Mouse (Mus musculus): Measurements from ENCODE around the gene Arrdc1. TPM values are rescaled to one million over a fixed set of nuclear protein-coding genes. Genes with fewer than 3 reads are reported as not detected.

The Arrdc1 gene
- total RNA-seq, 2 experiments from 2014 or later: 24.5 to 48.3 TPM

DNA sequence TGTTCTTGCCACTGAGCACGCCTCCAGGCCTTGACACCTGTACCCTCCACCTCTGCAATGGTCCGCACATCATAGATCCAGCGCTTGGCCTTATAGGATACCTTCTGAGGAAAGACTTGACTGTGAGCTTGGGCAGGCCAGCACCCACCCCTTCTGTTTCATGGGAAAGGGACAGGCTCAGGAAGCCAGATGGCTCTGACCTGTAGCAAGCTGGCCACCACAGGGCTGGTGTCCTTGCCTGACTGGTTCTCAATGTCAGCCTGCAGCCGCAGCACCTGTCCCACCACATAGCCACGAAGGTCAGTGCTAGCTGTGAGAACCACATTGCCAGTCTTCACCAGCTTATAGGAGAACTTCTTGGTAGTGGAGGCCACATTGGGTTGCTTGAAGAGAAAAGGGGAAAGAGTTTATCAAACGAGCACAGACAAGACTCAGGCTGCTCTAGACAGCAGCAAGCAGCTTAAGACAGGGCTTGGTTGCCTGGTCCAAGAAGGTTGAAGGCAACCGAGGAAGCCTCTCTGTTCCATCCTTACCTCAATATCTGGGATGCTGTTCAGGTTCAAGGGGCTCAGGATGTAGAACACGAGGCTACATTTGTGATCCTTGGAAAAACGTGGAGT, 8.6 kb downstream of the Arrdc1 start:
- ATAC-seq (replicated peaks; ENCODE audit: poor library complexity): no peak

GRCm38 (mm10) chr2:24925284-24925683, 9.8 kb downstream of the Arrdc1 start:
- ATAC-seq (replicated peaks; ENCODE audit: poor library complexity): no peak

DNA sequence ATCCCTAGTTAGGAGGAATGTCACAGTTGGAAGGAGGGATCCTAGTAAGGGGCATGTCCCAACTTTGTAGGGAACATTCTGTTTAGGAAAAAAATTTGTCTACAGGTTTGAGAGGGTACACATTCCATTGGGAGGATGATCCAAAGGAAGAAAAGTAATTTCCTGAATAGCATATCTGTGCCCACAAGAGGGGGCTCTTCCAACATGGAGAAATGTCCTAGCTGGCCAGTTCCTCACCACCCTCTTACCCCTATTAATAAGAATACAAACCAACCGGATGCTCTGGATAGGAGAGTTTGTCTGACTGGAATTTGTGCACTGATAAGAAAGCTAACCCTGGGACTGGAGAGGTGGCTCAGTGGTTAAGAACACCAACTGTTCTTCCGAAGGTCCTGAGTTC, 11.5 kb downstream of the Arrdc1 start:
- 0 out of 2 replicates have a peak, but pooled peaks have one; percentile 34 for ATAC-seq (replicated peaks; ENCODE audit: poor library complexity)

- ATAC-seq (replicated peaks; ENCODE audit: poor library complexity): peak; percentile 42
Observed at GRCm38 (mm10) chr2:24919839-24920175, 15.2 kb downstream of the Arrdc1 start.

DNA sequence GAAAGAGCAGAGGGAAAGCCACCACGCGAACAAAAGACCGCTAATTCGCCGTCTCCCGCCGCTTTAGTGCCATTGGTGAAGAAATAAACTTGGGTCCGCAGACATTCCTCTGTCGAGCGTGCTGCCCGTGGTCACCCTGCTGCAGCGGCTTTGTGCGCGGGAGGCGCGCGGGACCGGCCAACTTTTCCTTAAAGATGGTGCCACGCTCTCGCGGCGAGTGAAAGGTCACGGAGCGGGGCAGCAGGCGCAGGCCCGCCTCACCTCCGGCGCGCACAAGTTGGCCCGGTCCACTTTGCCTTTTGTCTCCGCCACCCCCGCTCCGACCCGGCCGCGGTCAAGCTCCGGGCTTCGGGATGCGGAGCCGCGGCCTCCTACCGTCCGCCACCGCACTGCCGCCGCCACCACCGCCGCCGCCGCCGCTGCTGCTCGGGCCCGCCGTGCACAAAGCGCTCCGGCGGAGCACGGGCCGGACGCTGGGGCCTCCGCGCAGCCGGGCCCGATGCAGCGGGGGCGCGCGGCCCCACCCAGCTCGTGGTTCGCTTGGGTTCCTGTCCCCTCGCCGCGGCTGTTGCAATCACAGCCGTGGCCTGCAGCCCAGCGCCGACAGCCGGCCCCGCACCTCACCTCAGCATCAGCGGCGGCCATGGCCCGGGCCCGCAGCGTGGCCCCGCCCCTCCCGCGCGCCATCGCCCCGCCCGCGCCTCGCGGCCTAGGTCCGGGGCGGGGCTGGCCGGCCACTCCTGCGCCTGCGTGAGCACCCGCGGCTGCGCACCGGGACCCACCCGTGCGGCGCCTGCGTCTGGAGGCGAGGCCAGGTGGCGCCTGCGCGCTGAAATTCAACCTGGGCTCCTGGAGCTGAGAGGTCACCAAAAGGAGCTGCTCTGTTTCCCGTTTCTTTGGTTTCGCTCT, 15.9 kb downstream of the Arrdc1 start, which contains the start of gene Ehmt1:
Ehmt1 (minus strand) TSS at position 685 of the 909 bp plus-strand sequence.
- peak; percentile 86 for ATAC-seq (replicated peaks; ENCODE audit: poor library complexity)

- ATAC-seq (replicated peaks; ENCODE audit: poor library complexity): no peak
Observed at GRCm38 (mm10) chr2:24914762-24915161, 20.3 kb downstream of the Arrdc1 start.

DNA sequence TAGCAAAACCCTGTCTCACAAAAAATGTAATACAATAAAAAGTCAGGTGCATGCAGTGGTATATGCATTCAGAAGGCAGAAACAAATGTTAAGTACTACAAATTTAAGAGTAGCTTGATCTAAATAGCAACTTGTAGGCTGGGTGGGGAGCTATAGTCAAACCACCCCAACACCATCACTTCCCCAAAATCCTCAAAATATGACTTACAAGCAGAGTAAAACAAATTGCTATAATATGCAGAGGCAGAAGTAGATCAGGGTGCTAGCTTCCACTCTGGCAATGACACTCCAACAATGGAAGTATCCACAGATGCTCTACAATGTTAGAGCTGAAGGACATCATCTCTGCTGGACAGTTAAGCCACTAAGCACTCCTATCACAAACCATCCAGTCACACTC, 22.5 kb downstream of the Arrdc1 start:
- ATAC-seq (replicated peaks; ENCODE audit: poor library complexity): no peak

DNA sequence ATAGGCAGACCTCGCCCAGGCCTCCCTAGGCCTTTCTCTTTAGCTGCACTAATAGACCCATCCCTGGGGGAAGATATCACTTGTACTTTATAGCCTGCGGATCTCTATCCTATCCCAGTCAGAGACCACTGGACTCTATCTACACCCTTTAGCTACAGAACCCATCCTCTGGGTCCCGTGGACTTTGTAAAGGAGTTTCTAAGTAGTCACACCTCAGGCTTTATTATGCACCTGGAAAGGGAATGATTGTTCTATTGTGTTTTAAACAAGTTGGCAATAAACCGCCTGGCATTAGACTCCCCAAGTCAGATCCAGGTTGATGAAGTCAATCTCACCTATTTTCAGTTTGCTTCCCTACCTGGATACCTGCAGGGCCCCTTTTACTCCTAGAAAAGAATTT, 22.9 kb downstream of the Arrdc1 start:
- ATAC-seq (replicated peaks; ENCODE audit: poor library complexity): no peak

DNA sequence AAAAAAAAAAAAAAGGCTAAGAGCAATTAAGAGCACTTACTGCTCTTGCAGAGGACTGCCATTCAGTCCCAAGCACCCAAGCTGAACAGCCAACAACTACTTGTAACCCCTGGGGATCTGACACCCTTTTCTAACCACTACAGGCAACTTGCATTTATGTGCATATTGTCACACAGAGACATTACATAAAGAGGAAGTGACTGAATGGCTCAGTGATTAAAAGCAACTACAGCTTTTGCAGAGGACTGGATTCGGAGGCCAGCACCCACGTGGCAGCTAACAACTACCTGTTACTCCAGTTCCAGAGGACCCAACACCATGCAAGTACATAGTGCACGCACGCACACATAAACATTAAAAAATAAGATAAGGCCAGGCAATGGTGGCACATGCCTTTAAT, 24.6 kb downstream of the Arrdc1 start:
- peak; percentile 72 for ATAC-seq (replicated peaks; ENCODE audit: poor library complexity)

- no peak for ATAC-seq (replicated peaks; ENCODE audit: poor library complexity)
Observed at GRCm38 (mm10) chr2:24905653-24906155, 29.3 kb downstream of the Arrdc1 start.

DNA sequence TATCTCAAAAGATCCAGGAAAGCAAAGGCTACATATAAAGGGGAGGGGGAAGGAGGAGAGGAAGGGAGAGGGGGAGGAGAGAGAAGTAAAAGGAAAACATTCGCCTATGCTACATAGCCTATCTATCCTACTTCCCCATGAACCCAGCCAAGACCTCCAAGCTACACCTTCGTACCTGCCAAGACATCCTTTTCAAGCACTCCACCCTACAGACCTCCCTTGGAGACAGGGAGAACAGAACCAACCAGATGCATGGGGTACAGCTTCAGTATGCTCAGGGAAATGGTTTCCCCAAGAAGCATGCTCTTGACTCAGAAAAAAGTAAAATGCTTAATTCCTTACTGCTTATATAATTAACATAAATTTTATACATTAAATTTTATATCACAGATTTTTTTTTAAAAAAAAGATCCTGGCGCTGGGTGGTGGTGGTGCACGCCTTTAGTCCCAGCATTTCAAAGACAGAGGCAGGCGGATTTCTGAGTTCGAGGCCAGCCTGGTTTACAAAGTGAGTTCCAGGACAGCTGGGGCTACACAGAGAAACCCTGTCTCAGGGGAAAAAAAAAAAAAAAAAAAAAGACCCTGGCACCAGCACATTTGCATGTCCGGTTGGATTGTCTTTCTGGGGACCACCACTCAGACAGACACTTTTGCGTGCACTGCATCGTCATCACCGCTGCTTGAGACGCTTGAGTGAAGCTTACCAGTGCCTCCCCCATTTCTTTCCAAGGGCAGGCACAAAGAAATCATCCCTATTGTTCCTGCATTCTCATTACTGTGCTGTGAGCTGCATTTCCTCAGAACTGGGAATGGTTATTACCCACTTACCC, 30.0 kb downstream of the Arrdc1 start:
- no peak for ATAC-seq (replicated peaks; ENCODE audit: poor library complexity)

GRCm38 (mm10) chr2:24902999-24903398, 32.1 kb downstream of the Arrdc1 start:
- no peak for ATAC-seq (replicated peaks; ENCODE audit: poor library complexity)

- no peak for ATAC-seq (replicated peaks; ENCODE audit: poor library complexity)
Observed at GRCm38 (mm10) chr2:24901055-24901454, 34.0 kb downstream of the Arrdc1 start.

- ATAC-seq (replicated peaks; ENCODE audit: poor library complexity): no peak
Observed at GRCm38 (mm10) chr2:24899292-24899691, 35.8 kb downstream of the Arrdc1 start.

GRCm38 (mm10) chr2:24896761-24897160, 38.3 kb downstream of the Arrdc1 start:
- ATAC-seq (replicated peaks; ENCODE audit: poor library complexity): no peak

- ATAC-seq (replicated peaks; ENCODE audit: poor library complexity): peak; percentile 69
Observed at GRCm38 (mm10) chr2:24894211-24894610, 40.8 kb downstream of the Arrdc1 start.

- no peak for ATAC-seq (replicated peaks; ENCODE audit: poor library complexity)
Observed at GRCm38 (mm10) chr2:24892318-24892717, 42.7 kb downstream of the Arrdc1 start.

GRCm38 (mm10) chr2:24890541-24891447, 44.3 kb downstream of the Arrdc1 start:
- ATAC-seq (replicated peaks; ENCODE audit: poor library complexity): peak; percentile 82

DNA sequence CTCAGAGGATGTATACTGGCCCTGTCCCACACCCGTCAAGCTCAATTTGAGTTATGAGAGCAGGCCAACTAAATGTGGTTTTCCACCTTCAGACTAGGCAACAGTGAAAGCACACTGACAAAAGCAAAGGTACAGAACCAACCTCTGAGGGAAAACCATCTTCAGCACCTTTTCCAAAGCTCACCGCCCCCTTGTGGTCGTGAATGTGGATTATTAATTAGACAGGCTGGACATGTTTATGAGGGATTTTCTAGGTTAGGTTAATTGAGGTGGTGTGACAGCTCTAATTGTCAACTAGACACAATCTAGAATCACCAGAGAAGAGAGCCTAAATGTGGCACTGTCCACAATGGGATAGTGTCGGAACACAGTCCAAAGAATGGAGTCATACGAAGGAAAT, 46.2 kb downstream of the Arrdc1 start:
- 0 out of 2 replicates have a peak, but pooled peaks have one; percentile 22 for ATAC-seq (replicated peaks; ENCODE audit: poor library complexity)

- ATAC-seq (replicated peaks; ENCODE audit: poor library complexity): no peak
Observed at GRCm38 (mm10) chr2:24880686-24881085, 54.4 kb downstream of the Arrdc1 start.
